Mouse (Mus musculus) thymus, adult 2 months (tissue): ENCODE measurements at regions not wholly inside any gene's neighbourhood (a gene's known extent, or its start where the extent isn't known, plus 50 kb on each side); places are given as distances from the start of the nearest gene placed in this dataset.

Experiments used
- CTCF ChIP-seq: fragments of 200-500 bp; IDR thresholded peaks from 2 replicates; pipeline ENCODE4 v1.5.1; 2012; ENCODE audit warnings: mild to moderate bottlenecking, control low read depth, low read length, moderate library complexity, borderline replicate concordance; ENCODE audit not compliant: control insufficient read depth, poor library complexity, insufficient read depth; ENCODE audit errors: extremely low read depth
- POLR2A ChIP-seq: fragments of 200-500 bp; IDR thresholded peaks from 2 replicates; pipeline ENCODE4 v1.6.1; 2012; ENCODE audit warnings: mild to moderate bottlenecking, low read length, control low read depth, moderate library complexity; ENCODE audit not compliant: control insufficient read depth, poor library complexity, insufficient read depth; ENCODE audit errors: extremely low read depth

GRCm38 (mm10) chr15:59217481-59217880, 328.4 kb downstream of the Gm49356 start:
- TF ChIP-seq CTCF (no peak), POLR2A (no peak)
